Mouse (Mus musculus): ENCODE measurements around the gene BC048679.

DNA sequence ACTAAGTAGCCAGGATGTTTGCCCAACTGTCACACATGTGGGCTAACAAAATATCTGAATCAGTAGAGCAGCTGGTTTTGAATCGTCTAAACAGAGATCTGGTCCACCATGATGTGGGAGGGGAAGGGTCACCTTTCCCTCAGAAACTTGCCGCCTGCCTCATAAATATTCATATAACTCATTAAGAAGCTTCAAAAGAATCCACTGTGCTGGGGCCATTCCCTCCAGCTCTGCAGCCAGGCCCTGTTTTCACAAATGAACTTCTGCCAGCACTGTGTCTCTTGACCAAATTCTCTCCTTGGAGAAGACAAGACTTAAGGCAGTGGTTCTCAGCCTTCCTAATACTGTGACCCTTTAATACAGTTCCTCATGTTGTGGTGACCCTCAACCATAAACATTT, 41.5 kb upstream of the BC048679 start:
- TF ChIP-seq EP300 (IDR thresholded peaks at IDR 0.05; ENCODE audit: low read depth) (no peak), CTCF (IDR thresholded peaks at IDR 0.05; ENCODE audit: low read depth) (no peak)

Measured in liver, embryonic 14.5 days (tissue).